Mouse (Mus musculus) spleen, adult 2 months (tissue): ENCODE results near the gene Srbd1.

ENCODE experiments used
- CTCF ChIP-seq: fragments of 200-500 bp; IDR thresholded peaks from 2 replicates; pipeline ENCODE4 v1.5.1; 2011; ENCODE audit warnings: mild to moderate bottlenecking, inconsistent platforms; ENCODE audit not compliant: insufficient read depth, insufficient read length, insufficient replicate concordance; ENCODE audit errors: extremely low read depth
- POLR2A ChIP-seq: fragments of 200-500 bp; IDR thresholded peaks from 2 replicates; pipeline ENCODE4 v1.6.1; 2011; ENCODE audit warnings: low read depth, low read length, inconsistent platforms

DNA sequence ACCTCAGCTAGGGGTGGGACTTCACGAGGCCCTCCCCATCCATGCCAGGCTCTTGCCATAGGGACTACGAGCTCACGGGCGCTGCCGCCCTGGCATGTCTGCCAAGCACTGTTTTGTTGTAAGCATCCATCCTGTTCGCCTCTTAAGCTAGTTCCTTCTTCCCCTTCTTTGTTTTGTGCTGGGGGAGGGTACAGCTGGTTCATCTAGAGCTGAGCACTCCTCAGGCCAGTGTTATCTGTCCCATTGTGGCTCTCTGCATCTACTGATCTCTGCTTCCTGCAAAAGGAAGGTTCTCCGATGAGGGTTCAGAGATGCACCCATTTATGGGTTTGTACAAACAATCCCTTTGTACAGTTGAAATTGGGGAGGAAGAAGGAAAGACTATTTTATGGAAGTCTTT is 31.7 kb upstream of the Srbd1 start:
- TF ChIP-seq POLR2A, result no peak
- TF ChIP-seq CTCF, result no peak
